Comparison of ENCODE assay signal across 9 mouse cellular contexts in the genomic region with DNA sequence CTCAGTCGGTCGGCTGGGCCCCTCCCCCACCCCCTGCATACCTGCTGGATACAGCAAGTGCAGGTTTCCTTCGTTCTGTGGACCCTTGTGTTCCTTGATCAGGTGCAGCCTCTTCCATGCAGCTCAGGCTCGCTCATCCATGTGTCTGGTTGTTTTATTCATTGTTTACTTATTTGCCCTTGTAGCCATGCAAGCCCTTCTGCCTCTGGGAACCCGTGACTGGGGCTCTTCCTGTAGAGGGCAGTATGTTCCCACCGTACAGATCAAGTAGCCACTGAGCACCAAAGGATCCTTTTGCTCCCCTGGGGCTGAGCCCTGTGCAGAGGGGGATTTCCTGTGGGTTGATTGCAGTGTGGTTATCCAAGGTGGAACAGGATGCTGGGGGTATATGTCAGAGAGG. TPM values are rescaled to one million over a fixed set of nuclear protein-coding genes. Genes with fewer than 3 reads are reported as not detected.
DNase-seq lines count a peak whose midpoint lies in the region; ATAC-seq and TF ChIP-seq lines count a peak whose summit lies in the region.
"Had no signal": no experiment of that assay in that cellular context is flagged by ENCODE, and none has a peak within 500 bp of the region (broad histone marks: within the 10 kb centered on the region; RNA-seq: fewer than 3 reads in every experiment).

No protein-coding gene starts in this region.

- no peak overlapping the region for H3K4me2 ChIP-seq in forebrain, embryonic 14.5 days (ENCODE audit: low read length)
- H3K4me2 ChIP-seq in intestine, embryonic 16.5 days (ENCODE audit: low read depth, low read length), result no peak overlapping the region
- H3K4me2 ChIP-seq in lung, postnatal 0 days (replicated peaks; ENCODE audit: low read depth, low read length), result no peak overlapping the region

- TF ChIP-seq EP300 in lung, postnatal 0 days (IDR thresholded peaks at IDR 0.05), result no peak

- DNase-seq in spleen, postnatal 36 days (ENCODE audit: low spot score in 2 of 2), result peak; percentile 7 to 17
- DNase-seq in spleen, adult 12 weeks (ENCODE audit: low spot score), result no peak
- DNase-seq in adrenal gland, adult 18-20 months (ENCODE audit: low spot score in 2 of 2), result peak; percentile 27 to 38
- peak; percentile 62 for DNase-seq in forebrain, embryonic 14.5 days (ENCODE audit: low spot score)
- peak; percentile 44 for DNase-seq in lung, postnatal 0 days (ENCODE audit: low spot score)
- no peak for DNase-seq in right cerebral cortex, postnatal 10 days (ENCODE audit: low spot score in 2 of 2)

- TF ChIP-seq CTCF in lung, postnatal 0 days (IDR thresholded peaks at IDR 0.05), result peak; percentile 62
- TF ChIP-seq CTCF in small intestine, adult 2 months (IDR thresholded peaks at IDR 0.05; ENCODE audit: extremely low read depth, insufficient read length, insufficient replicate concordance, low read depth, low read length), result peak; percentile 29; the same call in 1 of the 2 replicates

- no peak for ATAC-seq in forebrain, embryonic 14.5 days
- peak; percentile 28; the same call in 1 of the 2 replicates for ATAC-seq in intestine, embryonic 16.5 days
- ATAC-seq in lung, postnatal 0 days, result no peak

- no peak overlapping the region for H3K4me3 ChIP-seq in forebrain, embryonic 14.5 days (ENCODE audit: low read depth, low read length)
- no peak overlapping the region for H3K4me3 ChIP-seq in intestine, embryonic 16.5 days (ENCODE audit: low read length)
- H3K4me3 ChIP-seq in lung, postnatal 0 days (ENCODE audit: low read depth, low read length), result no peak overlapping the region
- H3K4me3 ChIP-seq in small intestine, adult 2 months (ENCODE audit: low read depth, low read length), result no peak overlapping the region

- no peak for TF ChIP-seq POLR2A in small intestine, adult 2 months (IDR thresholded peaks at IDR 0.05; ENCODE audit: low read depth, low read length)

- no peaks in the 10 kb centered on the region for H3K27me3 ChIP-seq in forebrain, embryonic 14.5 days (replicated peaks; ENCODE audit: control insufficient read depth, insufficient read depth, low read length)
- no peaks in the 10 kb centered on the region for H3K27me3 ChIP-seq in intestine, embryonic 16.5 days (replicated peaks; ENCODE audit: control insufficient read depth, insufficient read depth, low read length)
- no peaks in the 10 kb centered on the region for H3K27me3 ChIP-seq in lung, postnatal 0 days (replicated peaks; ENCODE audit: insufficient read depth, low read length)
- no peaks in the 10 kb centered on the region for H3K27me3 ChIP-seq in small intestine, adult 2 months (ENCODE audit: control insufficient read depth, insufficient read depth, low read length)

- no peaks in the 10 kb centered on the region for H3K36me3 ChIP-seq in forebrain, embryonic 14.5 days (ENCODE audit: control insufficient read depth, insufficient read depth, low read length)
- H3K36me3 ChIP-seq in intestine, embryonic 16.5 days (ENCODE audit: control insufficient read depth, insufficient read depth, low read length), result no peaks in the 10 kb centered on the region
- no peaks in the 10 kb centered on the region for H3K36me3 ChIP-seq in lung, postnatal 0 days (ENCODE audit: insufficient read depth, low read length)
- no peaks in the 10 kb centered on the region for H3K36me3 ChIP-seq in small intestine, adult 2 months (ENCODE audit: control insufficient read depth, insufficient read depth, low read length)

- H3K9me3 ChIP-seq in forebrain, embryonic 14.5 days (replicated peaks; ENCODE audit: control insufficient read depth, low read length), result no peaks in the 10 kb centered on the region
- no peaks in the 10 kb centered on the region for H3K9me3 ChIP-seq in intestine, embryonic 16.5 days (ENCODE audit: control insufficient read depth, low read length)
- H3K9me3 ChIP-seq in lung, postnatal 0 days (ENCODE audit: low read length), result no peaks in the 10 kb centered on the region

- 0 out of 2 replicates have a peak overlapping the region, but pooled peaks have one; percentile 9 for H3K27ac ChIP-seq in forebrain, embryonic 14.5 days (ENCODE audit: low read depth, low read length)
- no peak overlapping the region for H3K27ac ChIP-seq in intestine, embryonic 16.5 days (ENCODE audit: low read length)
- H3K27ac ChIP-seq in lung, postnatal 0 days (ENCODE audit: low read length), result no peak overlapping the region
- no peak overlapping the region for H3K27ac ChIP-seq in small intestine, adult 2 months (ENCODE audit: insufficient read depth, low read depth, low read length)

- peaks cover 11% of the 10 kb centered on the region for H3K4me1 ChIP-seq in forebrain, embryonic 14.5 days (ENCODE audit: control insufficient read depth, insufficient read depth, low read length)
- H3K4me1 ChIP-seq in intestine, embryonic 16.5 days (ENCODE audit: control insufficient read depth, insufficient read depth, low read length), result 0 out of 2 replicates have a peak, but pooled peaks cover 9% of the 10 kb centered on the region
- H3K4me1 ChIP-seq in lung, postnatal 0 days (ENCODE audit: insufficient read depth, low read depth, low read length), result no peaks in the 10 kb centered on the region
- no peaks in the 10 kb centered on the region for H3K4me1 ChIP-seq in small intestine, adult 2 months (ENCODE audit: control insufficient read depth, insufficient read depth, insufficient read length, low read length)

- 5% methylated on average over 6 of the region's 6 CpGs for WGBS in forebrain, embryonic 14.5 days
- whole genome bisulfite sequencing in intestine, embryonic 16.5 days, result 7% methylated on average over 6 of the region's 6 CpGs
- 0% methylated on average over 6 of the region's 6 CpGs for WGBS in lung, postnatal 0 days
- 3% methylated on average over 6 of the region's 6 CpGs for WGBS in small intestine, adult 2 months

- no peak overlapping the region for H3K9ac ChIP-seq in forebrain, embryonic 14.5 days (ENCODE audit: low read length)
- H3K9ac ChIP-seq in intestine, embryonic 16.5 days (ENCODE audit: low read depth, low read length), result no peak overlapping the region
- H3K9ac ChIP-seq in lung, postnatal 0 days (replicated peaks; ENCODE audit: low read depth), result no peak overlapping the region

RNA-seq across cellular contexts. Expression of gene Kndc1, which starts 11.2 kb away (rescaled TPM):
- total RNA-seq in adrenal gland, adult 18-20 months (2021), result 1 to 10 TPM in 1 of 2 experiments, under 1 TPM in 1; 0.93 to 1.2 TPM
- polyA plus RNA-seq in forebrain, embryonic 14.5 days (2014; fragmentation: Nextera tagmentation; extraction: Ambion mirVana), result 7.0 and 8.7 TPM in 2 replicates
- polyA plus RNA-seq in intestine, embryonic 16.5 days (2015; fragmentation: Nextera tagmentation; extraction: Ambion mirVana), result 0.09 and 0.13 TPM in 2 replicates
- polyA plus RNA-seq in lung, postnatal 0 days (2015; fragmentation: Nextera tagmentation; extraction: Ambion mirVana), result 0.97 and 0.98 TPM in 2 replicates
- 0.16 and 0.18 TPM in 2 replicates for polyA plus RNA-seq in small intestine, adult 2 months (2012; rRNA removed)

RNA-seq across cellular contexts. Expression of gene Utf1, which starts 37.9 kb away (rescaled TPM):
- total RNA-seq in adrenal gland, adult 18-20 months (2021), result not detected
- polyA plus RNA-seq in forebrain, embryonic 14.5 days (2014; fragmentation: Nextera tagmentation; extraction: Ambion mirVana), result not detected in 2 replicates
- polyA plus RNA-seq in intestine, embryonic 16.5 days (2015; fragmentation: Nextera tagmentation; extraction: Ambion mirVana), result not detected in 2 replicates
- not detected in 2 replicates for polyA plus RNA-seq in lung, postnatal 0 days (2015; fragmentation: Nextera tagmentation; extraction: Ambion mirVana)
- polyA plus RNA-seq in small intestine, adult 2 months (2012; rRNA removed), result 0.20 and 0.67 TPM in 2 replicates
- total RNA-seq: gastrocnemius, postnatal 4 days had no signal

Comparison
In these comparisons a context has a peak if more than half of its experiments do, and no peak if none do; other contexts are left out.
1. DNase-seq: peak in spleen, postnatal 36 days (2 of 2), adrenal gland, adult 18-20 months (2 of 2), forebrain, embryonic 14.5 days (single experiment) and lung, postnatal 0 days (single experiment); none in spleen, adult 12 weeks (single experiment) and right cerebral cortex, postnatal 10 days (0 of 2).